Mouse (Mus musculus) heart, embryonic 15.5 days (tissue): Measurements from ENCODE around the gene Colgalt2. TPM values are rescaled to one million over a fixed set of nuclear protein-coding genes. Genes with fewer than 3 reads are reported as not detected.

ENCODE experiments used
- ATAC-seq: fragments of 200-750 bp; cut with Nextera tagmentation; replicated peaks from 2 replicates; pipeline ENCODE4 v1.8.0; 2017; ENCODE audit warnings: low read depth, moderate TSS enrichment; ENCODE audit not compliant: insufficient number of reproducible peaks, insufficient read depth, low FRiP score
- H3K27ac ChIP-seq: fragments of 300-500 bp; sonication (generic); 2 replicates; pipeline ENCODE4 v1.5.1; 2015; ENCODE audit warnings: mild to moderate bottlenecking, inconsistent platforms
- H3K27me3 ChIP-seq: fragments of 300-500 bp; sonication (generic); 2 replicates; pipeline ENCODE4 v1.6.1; 2015; ENCODE audit warnings: inconsistent platforms
- H3K36me3 ChIP-seq: fragments of 300-500 bp; sonication (generic); 2 replicates; pipeline ENCODE4 v1.6.1; 2015; ENCODE audit warnings: mild to moderate bottlenecking, inconsistent platforms
- H3K4me1 ChIP-seq: fragments of 300-500 bp; sonication (generic); replicated peaks from 2 replicates; pipeline ENCODE4 v1.6.1; 2015; ENCODE audit warnings: inconsistent platforms
- H3K4me2 ChIP-seq: fragments of 300-500 bp; sonication (generic); 2 replicates; pipeline ENCODE4 v1.6.1; 2015; ENCODE audit warnings: inconsistent platforms, mild to moderate bottlenecking, moderate library complexity
- H3K4me3 ChIP-seq: fragments of 300-500 bp; sonication (generic); 2 replicates; pipeline ENCODE4 v1.5.1; 2015; ENCODE audit warnings: mild to moderate bottlenecking, inconsistent platforms
- H3K9ac ChIP-seq: fragments of 300-500 bp; sonication (generic); 2 replicates; pipeline ENCODE4 v1.6.1; 2015; ENCODE audit warnings: mild to moderate bottlenecking, inconsistent platforms
- H3K9me3 ChIP-seq: fragments of 300-500 bp; sonication (generic); replicated peaks from 2 replicates; pipeline ENCODE4 v1.6.1; 2016; ENCODE audit warnings: inconsistent platforms
- WGBS: fragments of 180-500 bp; shearing (Covaris S2); methylation state at CpG from one replicate; pipeline ENCODE4 v1.1.7; 2015; ENCODE audit warnings: mixed read lengths; 5-methylcytosine and 5-hydroxymethylcytosine counted together
- polyA plus RNA-seq: library from polyadenylated mRNA; unstranded; fragments of >200 nt; fragmentation: Nextera tagmentation; extraction: Ambion mirVana; gene quantifications from 2 replicates; pipeline ENCODE4 v1.2.1, GENCODE M21; 2015

Colgalt2 gene
- polyA plus RNA-seq, 1 experiment from 2014 or later: 1.8 TPM

GRCm38 (mm10) chr1:152492258-152492657, 92.6 kb downstream of the Colgalt2 start:
- H3K4me1 ChIP-seq: peaks cover 6% of the 10 kb centered on the region
- WGBS: 82% methylated on average over 1 of the region's 1 CpGs
- ATAC-seq: no peak
- H3K36me3 ChIP-seq: no peaks in the 10 kb centered on the region
- H3K9me3 ChIP-seq: no peaks in the 10 kb centered on the region
- H3K27me3 ChIP-seq: no peaks in the 10 kb centered on the region
- H3K9ac ChIP-seq: no peak overlapping the region
- no peak overlapping the region for H3K27ac ChIP-seq
- no peak overlapping the region for H3K4me3 ChIP-seq
- H3K4me2 ChIP-seq: no peak overlapping the region

- 46% methylated on average over 2 of the region's 2 CpGs for WGBS
- Histone ChIP-seq H3K9ac (no peak overlapping the region), H3K4me3 (no peak overlapping the region), H3K9me3 (no peaks in the 10 kb centered on the region), H3K27ac (no peak overlapping the region), H3K27me3 (no peaks in the 10 kb centered on the region), H3K36me3 (no peaks in the 10 kb centered on the region), H3K4me1 (peaks cover 10% of the 10 kb centered on the region), H3K4me2 (no peak overlapping the region)
- ATAC-seq: no peak
Measured at GRCm38 (mm10) chr1:152496831-152497230, 97.2 kb downstream of the Colgalt2 start.

- H3K27me3 ChIP-seq: no peaks in the 10 kb centered on the region
- WGBS: 40% methylated on average over 11 of the region's 11 CpGs
- H3K4me1 ChIP-seq: peaks cover 10% of the 10 kb centered on the region
- 0 out of 2 replicates have a peak overlapping the region, but pooled peaks have one; percentile 23 for H3K9ac ChIP-seq
- ATAC-seq: peak; percentile 43; the same call in 1 of the 2 replicates
- H3K9me3 ChIP-seq: no peaks in the 10 kb centered on the region
- no peaks in the 10 kb centered on the region for H3K36me3 ChIP-seq
- peak overlapping the region; percentile 53 for H3K27ac ChIP-seq
- peak overlapping the region; percentile 41 for H3K4me2 ChIP-seq
- no peak overlapping the region for H3K4me3 ChIP-seq
Measured at GRCm38 (mm10) chr1:152497581-152497980, 98.0 kb downstream of the Colgalt2 start.

GRCm38 (mm10) chr1:152499802-152500201, 100.2 kb downstream of the Colgalt2 start:
- H3K27ac ChIP-seq: no peak overlapping the region
- WGBS: 69% methylated on average over 12 of the region's 12 CpGs

GRCm38 (mm10) chr1:152506175-152506574, 106.5 kb downstream of the Colgalt2 start:
- H3K4me3 ChIP-seq: no peak overlapping the region
- WGBS: 89% methylated on average over 5 of the region's 5 CpGs
- no peaks in the 10 kb centered on the region for H3K4me1 ChIP-seq
- ATAC-seq: no peak
- no peak overlapping the region for H3K4me2 ChIP-seq
- H3K9me3 ChIP-seq: no peaks in the 10 kb centered on the region
- H3K9ac ChIP-seq: no peak overlapping the region
- no peaks in the 10 kb centered on the region for H3K36me3 ChIP-seq
- no peak overlapping the region for H3K27ac ChIP-seq
- H3K27me3 ChIP-seq: no peaks in the 10 kb centered on the region

More at GRCm38 (mm10) chr1:152499802-152500201, 100.2 kb downstream of the Colgalt2 start:
- Histone ChIP-seq H3K9ac (no peak overlapping the region), H3K9me3 (no peaks in the 10 kb centered on the region), H3K36me3 (no peaks in the 10 kb centered on the region), H3K4me2 (no peak overlapping the region), H3K27me3 (no peaks in the 10 kb centered on the region), H3K4me1 (peaks cover 10% of the 10 kb centered on the region), H3K4me3 (no peak overlapping the region)
- no peak for ATAC-seq

GRCm38 (mm10) chr1:152506726-152507125, 107.1 kb downstream of the Colgalt2 start:
- Histone ChIP-seq H3K9me3 (no peaks in the 10 kb centered on the region), H3K4me1 (no peaks in the 10 kb centered on the region), H3K4me3 (no peak overlapping the region), H3K27me3 (no peaks in the 10 kb centered on the region), H3K9ac (no peak overlapping the region), H3K36me3 (no peaks in the 10 kb centered on the region), H3K27ac (no peak overlapping the region), H3K4me2 (no peak overlapping the region)
- WGBS: 91% methylated on average over 7 of the region's 7 CpGs
- no peak for ATAC-seq

GRCm38 (mm10) chr1:152508481-152509220, 109.0 kb downstream of the Colgalt2 start:
- ATAC-seq: no peak
- Histone ChIP-seq H3K27ac (no peak overlapping the region), H3K4me1 (no peaks in the 10 kb centered on the region), H3K9ac (no peak overlapping the region), H3K4me2 (no peak overlapping the region), H3K4me3 (no peak overlapping the region), H3K27me3 (no peaks in the 10 kb centered on the region), H3K9me3 (no peaks in the 10 kb centered on the region), H3K36me3 (no peaks in the 10 kb centered on the region)
- WGBS: 91% methylated on average over 11 of the region's 11 CpGs

- no peak overlapping the region for H3K9ac ChIP-seq
- H3K4me1 ChIP-seq: peaks cover 10% of the 10 kb centered on the region
- no peaks in the 10 kb centered on the region for H3K9me3 ChIP-seq
- ATAC-seq: no peak
- H3K36me3 ChIP-seq: 0 out of 2 replicates have a peak, but pooled peaks cover 4% of the 10 kb centered on the region
- H3K27me3 ChIP-seq: no peaks in the 10 kb centered on the region
- H3K4me2 ChIP-seq: no peak overlapping the region
- WGBS: 65% methylated on average over 4 of the region's 4 CpGs
- no peak overlapping the region for H3K27ac ChIP-seq
- no peak overlapping the region for H3K4me3 ChIP-seq
Measured at GRCm38 (mm10) chr1:152511237-152511636, 111.6 kb downstream of the Colgalt2 start.

GRCm38 (mm10) chr1:152514256-152514655, 114.6 kb downstream of the Colgalt2 start:
- H3K27me3 ChIP-seq: no peaks in the 10 kb centered on the region
- WGBS: 33% methylated on average over 4 of the region's 4 CpGs
- H3K4me3 ChIP-seq: no peak overlapping the region
- peak overlapping the region; percentile 70 for H3K27ac ChIP-seq
- peak overlapping the region; percentile 38 for H3K4me2 ChIP-seq
- H3K9ac ChIP-seq: no peak overlapping the region
- peaks cover 29% of the 10 kb centered on the region for H3K36me3 ChIP-seq
- peaks cover 10% of the 10 kb centered on the region for H3K4me1 ChIP-seq
- peak; percentile 50; the same call in 1 of the 2 replicates for ATAC-seq
- no peaks in the 10 kb centered on the region for H3K9me3 ChIP-seq

- H3K4me2 ChIP-seq: no peak overlapping the region
- H3K9ac ChIP-seq: no peak overlapping the region
- peaks cover 13% of the 10 kb centered on the region for H3K4me1 ChIP-seq
- H3K9me3 ChIP-seq: no peaks in the 10 kb centered on the region
- 80% methylated on average over 4 of the region's 4 CpGs for WGBS
- H3K27ac ChIP-seq: no peak overlapping the region
- H3K36me3 ChIP-seq: peaks cover 58% of the 10 kb centered on the region
- ATAC-seq: no peak
- H3K4me3 ChIP-seq: no peak overlapping the region
- no peaks in the 10 kb centered on the region for H3K27me3 ChIP-seq
Measured at GRCm38 (mm10) chr1:152517057-152517570, 117.5 kb downstream of the Colgalt2 start.

- 94% methylated on average over 8 of the region's 8 CpGs for WGBS
- Histone ChIP-seq H3K27ac (no peak overlapping the region), H3K9me3 (no peaks in the 10 kb centered on the region), H3K36me3 (peaks cover 74% of the 10 kb centered on the region), H3K4me2 (no peak overlapping the region), H3K4me3 (no peak overlapping the region), H3K9ac (no peak overlapping the region), H3K27me3 (no peaks in the 10 kb centered on the region), H3K4me1 (peaks cover 21% of the 10 kb centered on the region)
- no peak for ATAC-seq
Measured at GRCm38 (mm10) chr1:152518971-152519370, 119.3 kb downstream of the Colgalt2 start.
